Mouse (Mus musculus): ENCODE data around the gene Rprml. TPM values are rescaled to one million over a fixed set of nuclear protein-coding genes. Genes with fewer than 3 reads are reported as not detected.

Rprml gene
- not detected for polyA plus RNA-seq (2017; shearing (Covaris generic))

DNA sequence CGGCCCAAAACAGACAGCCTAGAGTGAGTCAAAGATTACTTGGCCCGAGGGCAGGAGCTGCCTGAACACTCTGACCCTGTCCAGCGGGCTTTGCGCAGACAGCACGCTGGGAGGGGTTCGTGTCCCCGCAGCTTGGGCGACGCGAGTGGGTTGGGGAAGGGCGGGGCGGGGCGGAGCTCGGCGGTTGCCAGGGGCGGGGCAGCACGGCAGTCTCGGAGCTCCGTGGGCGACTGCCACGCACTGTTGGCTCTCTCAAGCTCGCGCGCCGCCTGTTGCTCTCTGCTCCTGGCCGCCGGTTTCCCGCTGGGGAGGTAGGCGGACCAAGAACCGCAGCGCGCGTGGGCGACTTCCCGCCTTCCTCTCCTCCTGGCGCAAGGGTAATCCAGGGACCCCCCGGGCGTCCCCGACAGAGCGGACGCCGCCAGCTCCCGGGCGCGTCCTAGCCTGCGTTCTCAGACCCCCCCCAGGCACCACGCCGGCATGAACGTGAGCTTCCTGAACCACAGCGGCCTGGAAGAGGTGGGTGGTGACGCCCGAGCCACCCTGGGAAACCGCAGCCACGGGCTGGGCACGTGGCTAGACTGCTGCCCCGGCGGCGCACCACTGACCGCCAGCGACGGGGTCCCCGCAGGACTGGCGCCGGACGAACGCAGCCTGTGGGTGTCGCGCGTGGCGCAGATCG, at the start of gene Rprml:
TSS of gene Rprml (plus strand) at position 270 of the 682 bp plus-strand sequence.

DNA sequence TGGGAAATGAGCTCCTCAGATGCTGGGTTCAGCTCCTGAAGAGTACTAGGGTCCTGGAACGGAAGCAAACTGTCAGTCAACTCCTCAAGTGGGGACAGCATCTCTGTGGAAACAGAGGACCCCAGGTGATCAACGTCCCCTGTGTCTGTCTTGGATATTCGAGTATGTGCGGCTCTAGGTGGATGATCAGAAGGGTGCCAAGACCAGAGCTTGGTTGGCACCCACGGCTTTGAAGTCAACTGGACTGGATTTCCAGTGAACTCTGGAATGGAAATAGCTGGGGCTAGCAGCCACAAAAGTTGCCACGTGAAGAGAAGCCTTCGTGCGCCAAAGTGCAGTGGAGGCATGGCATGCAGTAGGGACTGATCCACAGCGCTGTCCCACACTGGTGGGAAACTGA, 28.3 kb upstream of the Rprml start, which contains the start of gene Gm884:
TSS of gene Gm884 (minus strand) at position 101 of the 400 bp plus-strand sequence.

GRCm38 (mm10) chr11:103638790-103639189, 10.6 kb upstream of the Rprml start, which contains the start of gene Lyzl6:
Lyzl6 (minus strand) TSS chr11:103638890.

GRCm38 (mm10) chr11:103697565-103698176, 48.3 kb downstream of the Rprml start, which contains the start of gene Gosr2:
Gosr2 (minus strand) TSS chr11:103697898.

Other genes starting within 250 kb of the Rprml start
- gene Plekhm1, start 236.9 kb upstream of the Rprml start, polyA plus RNA-seq (2017; shearing (Covaris generic)), result 23.7 TPM
- gene Lrrc37a, start 145.0 kb upstream of the Rprml start, polyA plus RNA-seq (2017; shearing (Covaris generic)), result not detected
- gene Gm884, start 28.4 kb upstream of the Rprml start, polyA plus RNA-seq (2017; shearing (Covaris generic)), result not detected
- not detected for gene Lyzl6, start 10.7 kb upstream of the Rprml start, polyA plus RNA-seq (2017; shearing (Covaris generic))
- gene Gosr2, start 48.3 kb downstream of the Rprml start, polyA plus RNA-seq (2017; shearing (Covaris generic)), result 125 TPM
- gene Wnt9b, start 100.3 kb downstream of the Rprml start, polyA plus RNA-seq (2017; shearing (Covaris generic)), result not detected
- 5.2 TPM for gene Wnt3, start 124.6 kb downstream of the Rprml start, polyA plus RNA-seq (2017; shearing (Covaris generic))

Data from activated CD4-positive, CD25-positive, alpha-beta regulatory T cell, adult 9 weeks (primary cell).